In the genomic region with DNA sequence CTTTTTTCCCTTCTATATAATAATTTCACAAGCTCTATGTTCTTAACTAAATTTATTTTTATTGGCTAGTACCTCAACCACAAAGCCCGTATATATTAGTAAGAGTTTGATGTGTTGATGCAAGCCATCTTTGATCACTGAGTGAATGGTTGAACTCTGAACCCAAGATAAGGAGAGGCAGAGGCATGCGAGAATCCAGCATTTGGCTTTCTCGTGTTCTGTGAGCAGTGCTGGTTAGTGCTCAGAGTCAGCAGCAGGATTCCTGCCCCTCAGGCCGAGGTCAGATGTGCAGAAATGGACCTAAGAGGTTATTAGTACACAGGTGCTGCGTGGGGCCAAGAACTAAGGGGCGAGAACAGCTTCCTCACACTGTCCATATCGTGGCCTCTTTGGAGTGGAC, we compare ENCODE assay signal across 21 mouse cellular contexts.
A peak's percentile ranks its signal among the peaks of the same experiment; 100 is the strongest.
DNase-seq lines count a peak whose midpoint lies in the region; ATAC-seq lines count a peak whose summit lies in the region.
"Had no signal": no experiment of that assay in that cellular context is flagged by ENCODE, and none has a peak within 500 bp of the region (broad histone marks: within the 10 kb centered on the region; RNA-seq: fewer than 3 reads in every experiment).

No protein-coding gene starts in this region.

- ATAC-seq in intestine, embryonic 15.5 days: peak; percentile 66
- ATAC-seq in intestine, embryonic 16.5 days: peak; percentile 69
- no peak for ATAC-seq in erythroid progenitor cell, adult 5-6 weeks (replicated peaks; ENCODE audit: low FRiP score, poor library complexity, severe bottlenecking)
- ATAC-seq: forebrain, embryonic 13.5 days; forebrain, embryonic 15.5 days; forebrain, postnatal 0 days had no signal

- H3K4me3 ChIP-seq in intestine, embryonic 15.5 days (replicated peaks): no peak overlapping the region
- no peak overlapping the region for H3K4me3 ChIP-seq in intestine, embryonic 16.5 days (ENCODE audit: low read length)
- H3K4me3 ChIP-seq: embryonic facial prominence, embryonic 13.5 days; embryonic facial prominence, embryonic 15.5 days; erythroblast, embryonic 14.5 days; forebrain, embryonic 13.5 days; forebrain, embryonic 15.5 days had no signal

- H3K4me1 ChIP-seq in intestine, embryonic 15.5 days (replicated peaks): peaks cover 4% of the 10 kb centered on the region; the same call in 1 of the 2 replicates
- 0 out of 2 replicates have a peak, but pooled peaks cover 4% of the 10 kb centered on the region for H3K4me1 ChIP-seq in intestine, embryonic 16.5 days (ENCODE audit: control insufficient read depth, insufficient read depth, low read length)
- H3K4me1 ChIP-seq: forebrain, embryonic 13.5 days; forebrain, embryonic 15.5 days had no signal

- DNase-seq in large intestine, adult 2 months (ENCODE audit: low read depth, low spot score): peak; percentile 16
- no peak for DNase-seq in urinary bladder, postnatal 4 days (ENCODE audit: low spot score in 2 of 2)
- DNase-seq: adrenal gland, adult 2 months; adrenal gland, postnatal 10 days; adrenal gland, postnatal 25 days; cerebellum, adult 11 months; cerebellum, adult 18-20 months; cerebellum, adult 8-10 months; cerebellum, adult 9-11 months; cerebellum, postnatal 14 days; cerebellum, postnatal 36 days; embryo, embryonic 11 days; forebrain, postnatal 0 days had no signal

- H3K4me2 ChIP-seq in intestine, embryonic 15.5 days (replicated peaks): no peak overlapping the region
- no peak overlapping the region for H3K4me2 ChIP-seq in intestine, embryonic 16.5 days (ENCODE audit: low read depth, low read length)
- H3K4me2 ChIP-seq: embryonic facial prominence, embryonic 13.5 days; embryonic facial prominence, embryonic 15.5 days; forebrain, embryonic 13.5 days; forebrain, embryonic 15.5 days had no signal

- WGBS in intestine, embryonic 15.5 days: 69% methylated on average over 7 of the region's 7 CpGs
- WGBS in intestine, embryonic 16.5 days: 71% methylated on average over 7 of the region's 7 CpGs
- WGBS in large intestine, adult 2 months: 51% methylated on average over 7 of the region's 7 CpGs

- no peaks in the 10 kb centered on the region for H3K27me3 ChIP-seq in intestine, embryonic 15.5 days (replicated peaks)
- H3K27me3 ChIP-seq in intestine, embryonic 16.5 days (replicated peaks; ENCODE audit: control insufficient read depth, insufficient read depth, low read length): no peaks in the 10 kb centered on the region
- H3K27me3 ChIP-seq: embryonic facial prominence, embryonic 13.5 days; embryonic facial prominence, embryonic 15.5 days; forebrain, embryonic 13.5 days; forebrain, embryonic 15.5 days had no signal

- no peaks in the 10 kb centered on the region for H3K36me3 ChIP-seq in intestine, embryonic 15.5 days
- H3K36me3 ChIP-seq in intestine, embryonic 16.5 days (ENCODE audit: control insufficient read depth, insufficient read depth, low read length): no peaks in the 10 kb centered on the region
- H3K36me3 ChIP-seq: embryonic facial prominence, embryonic 13.5 days; forebrain, embryonic 15.5 days had no signal

- H3K9me3 ChIP-seq in intestine, embryonic 15.5 days: no peaks in the 10 kb centered on the region
- no peaks in the 10 kb centered on the region for H3K9me3 ChIP-seq in intestine, embryonic 16.5 days (ENCODE audit: control insufficient read depth, low read length)
- H3K9me3 ChIP-seq: embryonic facial prominence, embryonic 13.5 days; embryonic facial prominence, embryonic 15.5 days; forebrain, embryonic 13.5 days; forebrain, embryonic 15.5 days had no signal

- H3K27ac ChIP-seq in intestine, embryonic 15.5 days: no peak overlapping the region
- no peak overlapping the region for H3K27ac ChIP-seq in intestine, embryonic 16.5 days (ENCODE audit: low read length)
- H3K27ac ChIP-seq: embryonic facial prominence, embryonic 13.5 days; embryonic facial prominence, embryonic 15.5 days; forebrain, embryonic 13.5 days; forebrain, embryonic 15.5 days had no signal

- no peak overlapping the region for H3K9ac ChIP-seq in intestine, embryonic 15.5 days
- no peak overlapping the region for H3K9ac ChIP-seq in intestine, embryonic 16.5 days (ENCODE audit: low read depth, low read length)
- H3K9ac ChIP-seq: embryonic facial prominence, embryonic 13.5 days; embryonic facial prominence, embryonic 15.5 days; forebrain, embryonic 13.5 days; forebrain, embryonic 15.5 days; forebrain, postnatal 0 days had no signal
